Mouse (Mus musculus) spleen, adult 2 months (tissue): ENCODE data around the gene Fam172a. TPM values are rescaled to one million over a fixed set of nuclear protein-coding genes. Genes with fewer than 3 reads are reported as not detected.
A peak's percentile ranks its signal among the peaks of the same experiment; 100 is the strongest.

Experiments used
- DNase-seq, 2 experiments: peaks; one replicate each; pipeline versions ENCODE4 v3.0.0 to v3.0.0-alpha.2; 2012 to 2021; ENCODE audit warnings: low spot score in 2 of 2, low read depth in 1 of 2
- H3K27ac ChIP-seq: fragments of 200-500 bp; 2 replicates; pipeline ENCODE4 v1.5.1; 2012; ENCODE audit warnings: low read length, inconsistent platforms; ENCODE audit not compliant: insufficient read depth
- H3K27me3 ChIP-seq: fragments of 200-500 bp; 2 replicates; pipeline ENCODE4 v1.6.1; 2012; ENCODE audit warnings: mild to moderate bottlenecking, moderate library complexity, low read length, inconsistent platforms; ENCODE audit not compliant: control insufficient read depth, insufficient read depth
- H3K36me3 ChIP-seq: fragments of 200-500 bp; 2 replicates; pipeline ENCODE4 v1.6.1; 2012; ENCODE audit warnings: mild to moderate bottlenecking, low read length, inconsistent platforms; ENCODE audit not compliant: control insufficient read depth, insufficient read depth
- H3K4me1 ChIP-seq: fragments of 200-500 bp; 2 replicates; pipeline ENCODE4 v1.6.1; 2011; ENCODE audit warnings: inconsistent platforms; ENCODE audit not compliant: control insufficient read depth, insufficient read depth, insufficient read length
- H3K4me3 ChIP-seq: fragments of 200-500 bp; 2 replicates; pipeline ENCODE4 v1.5.1; 2011; ENCODE audit warnings: mild to moderate bottlenecking, inconsistent platforms; ENCODE audit not compliant: insufficient read depth, insufficient read length; ENCODE audit errors: extremely low read depth
- CTCF ChIP-seq: fragments of 200-500 bp; IDR thresholded peaks from 2 replicates; pipeline ENCODE4 v1.5.1; 2011; ENCODE audit warnings: mild to moderate bottlenecking, inconsistent platforms; ENCODE audit not compliant: insufficient read depth, insufficient read length, insufficient replicate concordance; ENCODE audit errors: extremely low read depth
- POLR2A ChIP-seq: fragments of 200-500 bp; IDR thresholded peaks from 2 replicates; pipeline ENCODE4 v1.6.1; 2011; ENCODE audit warnings: low read depth, low read length, inconsistent platforms
- WGBS: fragments of 180-500 bp; shearing (Covaris S2); methylation state at CpG from one replicate; pipeline ENCODE4 v1.1.7; 2018; 5-methylcytosine and 5-hydroxymethylcytosine counted together
- polyA plus RNA-seq: library from polyadenylated mRNA; depleted of rRNA; stranded (reverse); fragments of >200 nt; gene quantifications from 2 replicates; pipeline ENCODE4 v1.2.3, GENCODE M21; 2012

Gene Fam172a
- polyA plus RNA-seq, 1 experiment: 7.1 TPM

DNA sequence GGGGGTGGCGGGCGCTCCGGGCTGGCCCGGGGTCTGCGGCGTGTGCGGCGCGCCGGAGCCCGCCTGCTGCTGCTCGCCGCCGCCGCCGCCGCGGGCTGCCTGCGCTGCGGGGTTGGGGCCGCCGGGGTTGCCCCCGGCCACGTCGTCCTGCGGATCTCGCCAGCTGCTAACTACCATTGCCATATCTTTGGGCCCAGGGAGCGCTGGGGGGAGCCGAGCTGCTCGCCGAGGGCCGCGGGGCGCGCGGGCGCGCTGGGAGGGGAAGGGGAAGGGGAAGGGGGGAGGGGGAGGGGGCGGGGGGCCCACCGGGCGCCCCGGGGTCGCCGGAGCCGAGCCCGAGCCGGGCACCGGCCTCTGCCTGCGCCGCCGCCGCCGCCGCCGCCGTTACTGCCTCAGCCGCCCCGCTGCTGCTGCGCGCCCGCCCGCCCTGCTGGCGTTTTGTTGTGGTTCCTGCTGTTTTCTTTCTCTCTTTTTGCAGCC is 496.6 kb downstream of the Fam172a start:
- no peak for TF ChIP-seq POLR2A
- no peak for TF ChIP-seq CTCF
- no peak for DNase-seq
- Histone ChIP-seq H3K4me1 (peaks cover 4% of the 10 kb centered on the region), H3K4me3 (peak overlapping the region; percentile 39; the same call in 1 of the 2 replicates), H3K27me3 (peaks cover 36% of the 10 kb centered on the region), H3K36me3 (no peaks in the 10 kb centered on the region), H3K27ac (no peak overlapping the region)
- 1% methylated on average over 35 of the region's 63 CpGs for WGBS

GRCm38 (mm10) chr13:78198871-78199641 is 497.2 kb downstream of the Fam172a start:
- peaks cover 39% of the 10 kb centered on the region for H3K27me3 ChIP-seq
- H3K36me3 ChIP-seq: no peaks in the 10 kb centered on the region
- peaks cover 4% of the 10 kb centered on the region for H3K4me1 ChIP-seq
- WGBS: 1% methylated on average over 90 of the region's 92 CpGs
- H3K4me3 ChIP-seq: peak overlapping the region; percentile 50
- DNase-seq: no peak
- TF ChIP-seq CTCF: no peak
- H3K27ac ChIP-seq: peak overlapping the region; percentile 60

DNA sequence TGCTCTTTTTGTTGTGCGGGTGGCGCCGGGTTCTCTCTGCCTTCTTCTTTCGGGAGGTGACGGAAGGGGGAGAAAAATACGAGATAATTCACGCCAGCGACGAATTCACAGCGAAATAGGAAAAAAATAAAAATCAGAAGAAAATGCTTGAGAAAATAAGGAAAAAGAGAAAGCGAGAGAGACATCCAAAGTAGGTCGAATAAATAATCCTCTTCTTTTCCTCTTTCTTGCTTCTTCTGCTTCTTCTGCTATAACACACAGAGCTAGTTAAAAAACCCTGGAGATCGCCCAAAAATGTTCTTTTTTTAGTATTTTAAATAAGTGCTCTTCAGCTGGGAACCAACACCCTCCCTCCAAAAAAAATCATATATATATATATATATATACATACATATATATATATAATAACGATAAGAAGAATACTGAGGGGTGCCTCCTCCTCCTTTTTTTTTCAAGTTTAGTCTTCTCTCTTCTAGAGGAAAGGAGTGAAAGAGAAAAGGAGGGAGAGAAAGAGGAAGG is 497.9 kb downstream of the Fam172a start, which contains the start of gene Nr2f1:
TSS of gene Nr2f1 (minus strand) at position 116 of the 519 bp plus-strand sequence.
- Histone ChIP-seq H3K27me3 (peaks cover 40% of the 10 kb centered on the region), H3K27ac (peak within 1 kb of the TSS; percentile 60), H3K4me3 (peak within 1 kb of the TSS; percentile 50), H3K36me3 (no peaks in the 10 kb centered on the region), H3K4me1 (peaks cover 2% of the 10 kb centered on the region)
- TF ChIP-seq POLR2A (no peak), CTCF (no peak)
- 4% methylated on average over 14 of the region's 14 CpGs for whole genome bisulfite sequencing
- DNase-seq: no peak

- TF ChIP-seq CTCF: no peak
- TF ChIP-seq POLR2A: no peak
- no peak for DNase-seq
- H3K4me1 ChIP-seq: no peaks in the 10 kb centered on the region
Measured at GRCm38 (mm10) chr13:78200407-78200806, 498.6 kb downstream of the Fam172a start.

GRCm38 (mm10) chr13:78200991-78201870 is 499.4 kb downstream of the Fam172a start:
- DNase-seq: peak in 1 of 2 experiments; percentile 31
- peaks cover 32% of the 10 kb centered on the region for H3K27me3 ChIP-seq
- peak overlapping the region; percentile 3 for H3K4me3 ChIP-seq

More at GRCm38 (mm10) chr13:78200407-78200806, 498.6 kb downstream of the Fam172a start:
- Histone ChIP-seq H3K27me3 (peaks cover 33% of the 10 kb centered on the region), H3K27ac (no peak overlapping the region), H3K36me3 (no peaks in the 10 kb centered on the region), H3K4me3 (no peak overlapping the region)
- 4% methylated on average over 9 of the region's 9 CpGs for WGBS

DNA sequence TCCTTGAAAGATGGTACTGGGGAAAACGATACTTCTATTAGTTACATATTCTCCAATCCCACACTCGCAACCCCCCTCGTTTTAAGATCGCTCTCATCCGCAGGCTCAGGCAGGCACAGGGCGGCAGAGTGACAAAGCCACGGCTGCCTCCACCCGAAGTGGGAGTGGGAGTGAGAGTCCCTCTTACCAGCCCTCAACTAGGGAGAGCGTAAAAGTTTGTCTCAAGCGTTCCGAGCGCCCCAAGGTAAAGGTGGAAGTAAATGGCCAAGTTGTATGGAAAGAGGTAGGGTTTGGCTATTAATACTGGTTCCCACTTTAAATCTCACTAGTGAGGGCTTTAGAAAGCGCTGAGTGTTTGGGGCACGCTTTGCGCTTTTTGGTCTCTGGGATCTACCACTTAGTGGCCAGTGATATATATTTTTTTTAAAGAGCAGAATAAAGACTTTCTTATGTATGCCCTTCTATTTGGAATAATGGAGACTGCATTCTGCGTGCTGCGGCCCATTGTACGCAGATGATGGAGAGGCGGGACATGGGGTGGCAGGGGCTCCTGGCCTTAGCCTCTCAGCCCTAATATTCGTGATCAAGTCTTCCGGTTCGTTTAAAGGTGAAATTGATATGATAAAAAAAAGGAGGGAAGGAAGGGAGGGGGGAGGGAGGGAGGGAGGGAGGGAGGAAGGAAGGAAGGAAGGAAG is 500.2 kb downstream of the Fam172a start:
- Histone ChIP-seq H3K27me3 (peaks cover 31% of the 10 kb centered on the region), H3K4me1 (no peaks in the 10 kb centered on the region), H3K36me3 (no peaks in the 10 kb centered on the region), H3K27ac (no peak overlapping the region), H3K4me3 (no peak overlapping the region)
- no peak for DNase-seq
- TF ChIP-seq POLR2A (no peak), CTCF (no peak)
- whole genome bisulfite sequencing: 15% methylated on average over 22 of the region's 22 CpGs

More at GRCm38 (mm10) chr13:78200991-78201870, 499.4 kb downstream of the Fam172a start:
- no peak overlapping the region for H3K27ac ChIP-seq
- no peaks in the 10 kb centered on the region for H3K36me3 ChIP-seq
- 7% methylated on average over 27 of the region's 30 CpGs for WGBS
- no peaks in the 10 kb centered on the region for H3K4me1 ChIP-seq
- TF ChIP-seq CTCF: peak; percentile 68
- TF ChIP-seq POLR2A: no peak
